Mouse (Mus musculus): ENCODE data around the gene Alox5.

The Alox5 gene

GRCm38 (mm10) chr6:116417518-116418315 lies 43.3 kb downstream of the Alox5 start:
- DNase-seq (ENCODE audit: low spot score): peak; percentile 36

GRCm38 (mm10) chr6:116416000-116416552 lies 44.9 kb downstream of the Alox5 start:
- DNase-seq (ENCODE audit: low spot score): no peak

GRCm38 (mm10) chr6:116415126-116415676 lies 45.8 kb downstream of the Alox5 start:
- no peak for DNase-seq (ENCODE audit: low spot score)

- DNase-seq (ENCODE audit: low spot score): no peak
Observed at GRCm38 (mm10) chr6:116412546-116413325, 48.2 kb downstream of the Alox5 start.

GRCm38 (mm10) chr6:116411716-116412115 lies 49.3 kb downstream of the Alox5 start:
- DNase-seq (ENCODE audit: low spot score): no peak

GRCm38 (mm10) chr6:116410436-116410835 lies 50.5 kb downstream of the Alox5 start:
- no peak for DNase-seq (ENCODE audit: low spot score)

- DNase-seq (ENCODE audit: low spot score): peak; percentile 77
Observed at GRCm38 (mm10) chr6:116407956-116408657, 52.9 kb downstream of the Alox5 start.

GRCm38 (mm10) chr6:116407216-116407615 lies 53.8 kb downstream of the Alox5 start:
- DNase-seq (ENCODE audit: low spot score): peak; percentile 13

- no peak for DNase-seq (ENCODE audit: low spot score)
Observed at GRCm38 (mm10) chr6:116406680-116407079, 54.3 kb downstream of the Alox5 start.

- DNase-seq (ENCODE audit: low spot score): no peak
Observed at GRCm38 (mm10) chr6:116406152-116406551, 54.8 kb downstream of the Alox5 start.

GRCm38 (mm10) chr6:116405715-116406114 lies 55.3 kb downstream of the Alox5 start:
- no peak for DNase-seq (ENCODE audit: low spot score)

GRCm38 (mm10) chr6:116405243-116405642 lies 55.7 kb downstream of the Alox5 start:
- DNase-seq (ENCODE audit: low spot score): no peak

GRCm38 (mm10) chr6:116402426-116402825 lies 58.6 kb downstream of the Alox5 start:
- no peak for DNase-seq (ENCODE audit: low spot score)

- DNase-seq (ENCODE audit: low spot score): no peak
Observed at GRCm38 (mm10) chr6:116401746-116402423, 59.1 kb downstream of the Alox5 start.

- no peak for DNase-seq (ENCODE audit: low spot score)
Observed at GRCm38 (mm10) chr6:116398136-116398535, 62.8 kb downstream of the Alox5 start.

GRCm38 (mm10) chr6:116397621-116398020 lies 63.4 kb downstream of the Alox5 start:
- DNase-seq (ENCODE audit: low spot score): no peak

GRCm38 (mm10) chr6:116394916-116395648 lies 65.9 kb downstream of the Alox5 start:
- peak; percentile 35 for DNase-seq (ENCODE audit: low spot score)

- no peak for DNase-seq (ENCODE audit: low spot score)
Observed at GRCm38 (mm10) chr6:116389481-116389880, 71.5 kb downstream of the Alox5 start.

- no peak for DNase-seq (ENCODE audit: low spot score)
Observed at GRCm38 (mm10) chr6:116388068-116388467, 72.9 kb downstream of the Alox5 start.

GRCm38 (mm10) chr6:116386506-116386905 lies 74.5 kb downstream of the Alox5 start:
- DNase-seq (ENCODE audit: low spot score): no peak

GRCm38 (mm10) chr6:116386045-116386415 lies 74.9 kb downstream of the Alox5 start:
- DNase-seq (ENCODE audit: low spot score): no peak

Data from adipocyte (in vitro differentiated cells).